Mouse (Mus musculus) ovary, postnatal 10 days (tissue): ENCODE measurements around the gene Phc2.
"Not testable (repeated sequence)": the region's sequence is repeated elsewhere in the genome, so short reads cannot be mapped to it uniquely, and the experiment has no call there.

ENCODE experiments used
- DNase-seq: peaks from one replicate; pipeline ENCODE4 v3.0.0; 2022; ENCODE audit warnings: low spot score

Phc2 gene

DNA sequence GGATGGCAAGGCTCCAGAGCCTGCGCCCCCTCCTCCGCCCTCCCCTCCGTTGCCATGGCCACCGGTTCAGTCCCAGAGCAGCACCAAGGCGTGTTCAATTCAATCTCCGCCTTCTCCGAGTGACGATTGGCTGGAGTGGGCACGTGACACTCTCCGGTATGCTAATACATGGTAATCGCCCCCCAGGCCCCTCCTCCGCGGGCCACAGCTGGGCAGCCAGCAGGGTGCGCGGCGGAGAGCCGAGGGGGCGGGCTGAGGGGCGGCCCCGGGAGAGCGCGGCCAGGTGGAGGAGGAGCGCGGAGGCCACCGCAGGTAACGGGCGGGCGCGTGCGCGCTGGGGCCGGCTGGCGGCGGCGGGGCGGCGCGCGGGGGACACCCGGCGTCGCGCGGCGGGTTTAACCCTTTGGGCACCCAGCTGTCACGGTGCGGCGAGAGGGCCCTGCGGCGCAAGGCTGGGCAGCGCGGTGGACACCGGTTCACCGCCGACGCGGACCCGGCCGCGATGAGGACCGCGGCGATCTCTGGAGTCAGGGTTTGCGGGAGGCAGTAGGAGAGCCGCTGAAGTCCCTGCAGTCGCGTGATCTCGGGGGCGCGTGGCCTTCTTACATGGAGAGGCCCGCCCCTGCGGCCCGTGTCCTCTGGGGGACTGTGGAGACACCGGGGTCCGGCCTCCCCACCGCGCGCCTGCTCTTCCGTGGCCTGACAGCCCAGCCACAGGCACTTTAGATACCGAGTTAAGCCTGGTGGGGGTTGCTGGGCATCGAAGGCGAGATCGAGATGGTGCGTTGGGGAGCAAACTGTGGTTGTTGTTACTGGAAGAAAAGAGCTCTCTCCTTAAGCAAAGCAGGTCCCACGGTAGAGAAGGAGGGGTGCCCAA is at the start of gene Phc2:
Phc2 (plus strand) TSS at position 198 of the 877 bp plus-strand sequence.
- peak; percentile 73 for DNase-seq

DNA sequence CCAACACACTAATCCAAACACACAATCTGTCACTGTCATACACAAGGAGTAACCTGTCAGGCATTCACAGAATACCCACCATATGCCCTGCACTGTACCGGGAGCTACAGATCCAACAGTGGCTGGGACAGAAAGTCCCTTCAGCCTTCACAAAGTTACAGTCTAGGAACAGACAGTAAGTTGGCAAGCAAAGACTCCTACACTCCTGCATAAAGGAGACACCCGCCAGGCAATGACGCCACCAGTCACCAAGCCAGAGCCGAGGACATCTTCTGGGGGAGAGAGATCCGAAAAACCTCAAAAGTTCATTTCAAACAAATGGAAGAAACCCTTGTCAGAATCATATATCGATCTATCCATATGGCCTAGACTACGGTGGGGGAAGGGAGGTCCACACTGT is 47.9 kb upstream of the Phc2 start:
- DNase-seq = no peak

GRCm38 (mm10) chr4:128607661-128608060 is 46.8 kb upstream of the Phc2 start:
- no peak for DNase-seq

GRCm38 (mm10) chr4:128609276-128609924 is 45.1 kb upstream of the Phc2 start:
- no peak for DNase-seq

- DNase-seq = peak; percentile 58
Observed at GRCm38 (mm10) chr4:128609925-128610402, 44.5 kb upstream of the Phc2 start, which contains the start of gene Zscan20. Zscan20 (minus strand) TSS chr4:128610098.

- no peak for DNase-seq
Observed at GRCm38 (mm10) chr4:128610706-128611105, 43.8 kb upstream of the Phc2 start.

GRCm38 (mm10) chr4:128611726-128612125 is 42.8 kb upstream of the Phc2 start:
- not testable (repeated sequence) for DNase-seq

- DNase-seq = no peak
Observed at GRCm38 (mm10) chr4:128613326-128613725, 41.2 kb upstream of the Phc2 start.

- no peak for DNase-seq
Observed at GRCm38 (mm10) chr4:128615761-128616160, 38.7 kb upstream of the Phc2 start.

DNA sequence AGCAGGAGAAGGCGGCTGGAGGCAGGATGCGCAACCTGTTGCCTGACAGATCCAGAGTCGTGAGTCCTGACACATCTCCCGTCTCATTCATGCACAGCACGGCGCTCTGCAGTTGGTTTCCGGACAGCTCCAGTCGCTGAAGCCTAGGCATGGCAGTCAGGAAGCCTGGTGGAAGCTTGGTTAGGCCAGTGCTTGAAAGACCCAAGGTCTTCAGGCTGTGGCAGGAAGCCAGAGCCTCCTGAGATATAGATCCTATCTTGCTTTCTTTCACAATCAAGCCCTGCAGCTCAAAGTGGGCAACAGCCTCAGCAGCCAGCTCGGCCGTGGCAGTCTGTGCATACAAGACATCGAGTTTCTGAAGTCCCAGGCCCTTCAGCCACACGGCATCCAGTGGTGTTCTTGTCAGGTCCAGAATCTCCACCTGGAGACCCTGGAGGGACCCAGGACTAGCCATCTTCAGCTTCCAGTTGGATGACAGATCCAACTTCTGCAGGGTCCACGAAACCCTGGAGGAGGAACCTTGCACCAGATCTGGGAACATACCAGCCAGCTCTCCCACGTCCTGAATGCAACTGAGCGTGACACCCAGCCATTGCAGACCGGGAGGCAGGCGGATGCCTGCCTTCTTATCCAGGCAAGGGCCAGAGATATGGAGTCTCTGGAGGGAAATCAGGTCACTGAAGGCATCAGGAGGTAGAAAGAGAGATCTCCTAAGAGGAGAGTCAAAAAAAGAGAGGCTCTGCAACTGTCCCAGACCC is 37.0 kb upstream of the Phc2 start:
- DNase-seq = no peak

- DNase-seq = no peak
Observed at GRCm38 (mm10) chr4:128618246-128618911, 36.1 kb upstream of the Phc2 start, which contains the start of gene Tlr12. Tlr12 (minus strand) TSS chr4:128618619.

DNA sequence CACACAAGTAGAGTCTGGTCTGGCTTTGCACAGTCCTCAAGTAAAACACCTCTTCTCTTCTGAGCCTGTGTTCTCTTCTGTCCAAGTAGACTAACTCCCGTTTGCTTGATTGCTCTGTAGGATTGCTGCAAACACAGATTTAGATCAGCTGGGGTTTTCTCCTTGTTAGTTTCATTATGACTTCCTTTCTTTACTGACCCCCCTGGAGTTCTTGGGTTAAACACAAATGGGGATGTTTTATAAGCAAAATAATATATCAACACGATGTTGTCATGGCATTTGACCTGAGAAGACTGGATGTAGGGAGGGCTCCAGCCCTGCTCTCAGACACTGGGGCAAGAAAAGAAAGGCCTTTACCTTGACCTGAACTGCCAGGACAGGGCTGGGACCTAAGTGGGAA is 35.5 kb upstream of the Phc2 start:
- DNase-seq = no peak

DNA sequence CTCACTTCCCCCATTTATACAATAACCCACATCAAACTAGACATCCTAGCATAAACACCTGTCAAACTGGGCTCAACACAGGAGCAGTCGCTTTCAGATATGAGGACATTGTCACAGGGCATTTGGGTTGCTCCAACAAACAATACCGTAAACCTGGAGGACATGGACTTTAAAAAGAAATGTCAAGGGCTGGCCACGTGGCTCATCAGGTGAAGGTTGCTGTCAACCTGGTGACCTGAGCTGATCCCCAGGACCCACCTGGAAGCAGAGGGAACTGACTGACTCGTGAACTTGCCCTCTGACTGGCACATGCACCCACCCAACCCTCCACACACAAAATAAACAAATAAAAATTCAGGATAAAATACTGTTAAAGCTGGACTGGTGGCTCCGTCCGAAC is 33.9 kb upstream of the Phc2 start:
- DNase-seq = no peak

DNA sequence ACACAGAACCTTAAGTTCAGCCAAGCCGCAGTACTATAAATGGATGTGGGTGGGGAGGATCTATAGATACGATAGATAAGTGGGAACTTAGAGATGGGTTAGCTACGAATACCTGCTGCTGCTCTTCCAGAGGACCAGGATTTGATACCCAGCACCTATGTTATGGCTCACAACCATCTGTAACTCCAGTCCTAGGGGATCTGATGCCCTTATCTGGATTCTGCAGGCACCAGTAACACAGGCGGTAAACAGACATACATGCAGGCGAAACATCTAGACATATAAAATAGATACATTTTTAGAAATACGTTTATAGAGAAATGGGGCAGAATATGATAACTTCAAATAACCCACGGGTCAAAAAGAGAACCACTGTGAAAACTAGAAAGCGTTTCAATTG is 33.4 kb upstream of the Phc2 start:
- DNase-seq = no peak

- no peak for DNase-seq
Observed at GRCm38 (mm10) chr4:128635451-128635850, 19.1 kb upstream of the Phc2 start.

DNA sequence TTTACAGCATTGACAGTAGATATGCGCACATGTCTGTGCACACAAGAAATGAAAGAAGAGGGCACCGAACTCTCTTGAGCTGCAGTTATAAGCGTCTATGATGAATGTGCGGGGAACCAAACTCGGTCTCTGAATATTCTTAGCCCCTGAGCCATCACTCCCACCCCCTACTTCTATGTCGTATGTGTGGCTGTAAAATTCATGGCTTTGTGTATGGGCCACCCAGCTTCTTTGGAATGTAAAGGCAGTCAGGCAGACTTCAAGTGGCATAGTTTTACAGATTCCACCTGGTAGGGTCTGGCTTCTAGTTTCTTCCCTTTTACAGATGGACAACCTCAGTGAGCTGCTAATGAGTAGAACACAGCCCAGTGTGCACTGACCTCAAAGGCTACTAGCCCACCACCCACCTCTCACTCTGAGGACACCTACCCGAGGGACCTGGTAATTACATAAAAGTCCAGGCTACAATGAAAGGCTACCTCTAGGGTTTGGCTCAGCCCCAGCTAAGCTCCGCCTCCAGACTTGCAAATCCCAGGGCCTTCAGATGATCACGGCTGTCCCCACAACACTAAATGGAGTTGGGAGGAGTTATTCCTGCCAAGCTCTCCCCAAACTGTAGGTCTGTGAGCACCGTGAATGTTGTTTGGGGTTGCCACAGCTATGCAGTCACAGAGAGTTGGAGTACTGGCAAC is 18.5 kb upstream of the Phc2 start:
- no peak for DNase-seq

- DNase-seq = no peak
Observed at GRCm38 (mm10) chr4:128637250-128637649, 17.3 kb upstream of the Phc2 start.

DNA sequence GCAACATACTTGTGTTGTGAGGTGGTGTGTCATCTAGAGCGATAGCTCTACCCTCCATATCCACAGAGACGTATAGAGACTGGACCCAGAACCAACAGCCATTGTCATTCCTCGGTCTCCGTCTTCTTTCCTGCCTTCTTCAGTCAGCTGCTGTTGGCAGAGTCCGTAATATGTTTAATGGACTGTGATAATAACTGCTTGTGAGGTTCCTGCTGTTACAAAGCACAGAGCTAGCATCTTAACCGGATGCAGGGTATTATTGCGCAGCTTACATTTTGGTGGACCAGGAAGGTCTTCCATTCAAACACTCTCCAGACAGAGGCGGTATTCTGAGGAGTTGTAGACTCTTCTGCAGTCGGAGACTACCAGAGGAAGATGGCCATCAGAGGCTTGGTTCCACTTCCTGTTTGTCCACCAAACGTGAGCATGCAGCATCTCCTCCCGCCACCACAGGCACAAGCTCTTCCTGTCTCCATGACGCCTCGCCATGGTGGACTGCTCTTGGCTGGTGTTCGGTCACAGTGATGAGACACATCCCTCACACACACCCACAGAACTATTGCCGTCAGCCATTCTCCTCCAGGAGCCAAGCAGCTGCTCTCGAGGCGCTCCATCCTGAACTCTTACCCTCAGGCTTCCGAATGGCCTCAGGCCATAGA is 16.1 kb upstream of the Phc2 start:
- DNase-seq = no peak

DNA sequence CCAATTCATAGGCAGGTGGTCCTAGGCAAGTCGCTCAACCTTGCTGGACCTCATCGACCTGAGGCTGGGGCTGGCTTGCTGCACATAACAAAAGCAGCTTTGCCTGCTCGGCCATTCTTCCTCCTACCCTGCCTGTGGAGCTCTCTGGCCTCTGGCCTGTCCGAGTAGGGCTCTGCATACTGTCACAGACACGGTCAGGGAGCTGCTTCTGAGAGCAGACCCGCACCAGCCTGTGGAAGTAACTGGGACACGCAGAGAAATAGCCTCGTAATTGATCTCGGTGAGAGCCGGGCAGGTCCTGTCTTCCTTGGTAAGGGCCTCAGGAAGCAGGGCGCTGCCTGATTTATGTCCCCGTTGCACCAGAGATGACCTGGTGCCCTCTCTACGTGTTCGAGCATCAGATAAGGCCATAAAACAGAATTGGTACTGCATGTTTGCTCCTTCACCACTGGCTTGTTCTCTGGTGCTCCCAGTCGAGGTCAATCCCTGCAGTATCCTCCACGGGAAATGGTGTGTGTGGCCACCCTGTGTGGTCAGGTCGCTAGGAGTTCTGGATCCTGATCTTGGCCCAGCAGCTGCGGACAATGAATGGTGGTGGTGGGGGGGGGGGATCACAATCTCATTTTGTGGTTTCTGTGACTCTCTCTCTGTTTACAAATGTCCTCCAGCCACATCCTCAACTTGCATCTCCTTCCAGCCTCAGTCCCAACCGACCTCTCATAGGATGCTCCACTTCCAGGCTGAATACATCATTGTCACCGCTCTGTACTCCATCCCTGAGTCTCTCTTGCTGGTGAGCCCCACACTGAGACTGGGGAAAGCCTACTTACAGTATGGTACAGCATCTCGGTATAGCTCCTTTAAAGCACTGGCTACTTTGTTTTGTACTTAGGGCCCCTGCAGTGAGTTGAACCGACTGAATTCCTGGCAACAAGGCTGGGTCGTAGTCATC is 12.5 kb upstream of the Phc2 start:
- DNase-seq = no peak

GRCm38 (mm10) chr4:128645896-128646295 is 8.6 kb upstream of the Phc2 start:
- DNase-seq = no peak
